Mouse (Mus musculus) MEL (cell line): ENCODE results near the gene Fbl. TPM values are rescaled to one million over a fixed set of nuclear protein-coding genes. Genes with fewer than 3 reads are reported as not detected.
A peak's percentile ranks its signal among the peaks of the same experiment; 100 is the strongest.

Source experiments
- DNase-seq: peaks from one replicate; pipeline ENCODE4 v3.0.0; 2011; ENCODE audit warnings: low read depth, low spot score
- H3K27ac ChIP-seq: 2 replicates; pipeline ENCODE4 v1.5.1; 2012; ENCODE audit warnings: low read depth, mild to moderate bottlenecking, control low read depth, low read length, moderate library complexity; ENCODE audit not compliant: control insufficient read depth
- H3K27me3 ChIP-seq, 2 experiments: fragments of 150-350 bp in 1 of 2; sonication (generic) in 1 of 2; 2 replicates each; pipeline ENCODE4 v1.6.1; 2012; ENCODE audit warnings: low read length in 2 of 2, mild to moderate bottlenecking in 2 of 2, improper control_type of control experiment in 1 of 2, moderate library complexity in 1 of 2; ENCODE audit not compliant: insufficient read depth in 2 of 2, control insufficient read depth in 1 of 2
- H3K36me3 ChIP-seq, 2 experiments: 2 replicates each; pipeline ENCODE4 v1.6.1; 2012 to 2014; ENCODE audit warnings: low read length in 2 of 2, improper control_type of control experiment in 1 of 2, inconsistent platforms in 1 of 2, mild to moderate bottlenecking in 1 of 2; ENCODE audit not compliant: insufficient read depth in 2 of 2, control insufficient read depth in 1 of 2
- H3K4me1 ChIP-seq, 2 experiments: fragments of 150-350 bp in 1 of 2; sonication (generic) in 1 of 2; 2 replicates each; pipeline ENCODE4 v1.6.1; 2012; ENCODE audit warnings: low read length in 2 of 2, improper control_type of control experiment in 1 of 2, mild to moderate bottlenecking in 1 of 2; ENCODE audit not compliant: insufficient read depth in 2 of 2, control insufficient read depth in 1 of 2
- H3K4me3 ChIP-seq, 2 experiments: fragments of 150-350 bp in 1 of 2; sonication (generic) in 1 of 2; 2 replicates each; pipeline ENCODE4 v1.5.1; 2012; ENCODE audit warnings: low read depth in 2 of 2, low read length in 2 of 2, mild to moderate bottlenecking in 2 of 2, moderate library complexity in 2 of 2, control low read depth in 1 of 2, improper control_type of control experiment in 1 of 2; ENCODE audit not compliant: control insufficient read depth in 1 of 2, insufficient read depth in 1 of 2
- H3K79me2 ChIP-seq: 2 replicates; pipeline ENCODE4 v1.6.1; 2012; ENCODE audit warnings: mild to moderate bottlenecking, low read length, moderate library complexity; ENCODE audit not compliant: control insufficient read depth, poor library complexity, insufficient read depth
- H3K9ac ChIP-seq: 2 replicates; pipeline ENCODE4 v1.6.1; 2012; ENCODE audit warnings: low read depth, mild to moderate bottlenecking, control low read depth, low read length, moderate library complexity; ENCODE audit not compliant: control insufficient read depth, poor library complexity, severe bottlenecking
- H3K9me3 ChIP-seq: fragments of 150-350 bp; sonication (generic); replicated peaks from 2 replicates; pipeline ENCODE4 v1.6.1; 2012; ENCODE audit warnings: mild to moderate bottlenecking, low read length, improper control_type of control experiment, moderate library complexity; ENCODE audit not compliant: insufficient read depth
- BHLHE40 ChIP-seq: IDR thresholded peaks from 2 replicates; pipeline ENCODE4 v1.6.1; 2012; ENCODE audit warnings: low read depth, mild to moderate bottlenecking, inconsistent platforms, low read length, improper control_type of control experiment, borderline replicate concordance
- CHD1 ChIP-seq: IDR thresholded peaks from 2 replicates; pipeline ENCODE4 v1.6.1; 2012; ENCODE audit warnings: low read depth, mild to moderate bottlenecking, inconsistent platforms, low read length, improper control_type of control experiment
- CTCF ChIP-seq, 3 experiments: IDR thresholded peaks in 2 of 3; conservative IDR thresholded peaks in 1 of 3; 2 replicates each; pipeline ENCODE4 v1.5.1; 2011 to 2012; ENCODE audit warnings: low read length in 3 of 3, low read depth in 2 of 3, mild to moderate bottlenecking in 2 of 3, improper control_type of control experiment in 1 of 3, inconsistent platforms in 1 of 3, mixed read lengths in 1 of 3, moderate library complexity in 1 of 3; ENCODE audit not compliant: control insufficient read depth in 1 of 3, insufficient read depth in 1 of 3, poor library complexity in 1 of 3, severe bottlenecking in 1 of 3
- E2F4 ChIP-seq: IDR thresholded peaks from 2 replicates; pipeline ENCODE4 v1.6.1; 2011; ENCODE audit warnings: low read depth, low read length, improper control_type of control experiment, borderline replicate concordance
- ELF1 ChIP-seq: IDR thresholded peaks from 2 replicates; pipeline ENCODE4 v1.6.1; 2014; ENCODE audit warnings: low read depth, mild to moderate bottlenecking, inconsistent platforms, low read length, improper control_type of control experiment, moderate library complexity
- EP300 ChIP-seq, 2 experiments: IDR thresholded peaks; 2 replicates each; pipeline ENCODE4 v1.6.1; 2011; ENCODE audit warnings: improper control_type of control experiment in 2 of 2, low read length in 2 of 2, low read depth in 1 of 2, mild to moderate bottlenecking in 1 of 2
- ETS1 ChIP-seq: IDR thresholded peaks from 2 replicates; pipeline ENCODE4 v1.6.1; 2012; ENCODE audit warnings: low read depth, mild to moderate bottlenecking, inconsistent platforms, low read length, improper control_type of control experiment, moderate library complexity
- GABPA ChIP-seq: IDR thresholded peaks from 2 replicates; pipeline ENCODE4 v1.6.1; 2012; ENCODE audit warnings: low read depth, mild to moderate bottlenecking, inconsistent platforms, low read length, improper control_type of control experiment, moderate library complexity
- GATA1 ChIP-seq: IDR thresholded peaks from 2 replicates; pipeline ENCODE4 v1.6.1; 2011; ENCODE audit warnings: low read depth, low read length, improper control_type of control experiment
- HCFC1 ChIP-seq: IDR thresholded peaks from 2 replicates; pipeline ENCODE4 v1.6.1; 2012; ENCODE audit warnings: low read depth, mild to moderate bottlenecking, inconsistent platforms, low read length, improper control_type of control experiment, moderate library complexity
- JUND ChIP-seq: IDR thresholded peaks from 2 replicates; pipeline ENCODE4 v1.6.1; 2011; ENCODE audit warnings: low read depth, mild to moderate bottlenecking, improper control_type of control experiment, low read length
- KAT2A ChIP-seq: conservative IDR thresholded peaks from 2 replicates; pipeline ENCODE4 v1.6.1; 2012; ENCODE audit warnings: low read depth, low read length, improper control_type of control experiment, inconsistent platforms
- MAFK ChIP-seq: IDR thresholded peaks from 2 replicates; pipeline ENCODE4 v1.6.1; 2011; ENCODE audit warnings: low read depth, mild to moderate bottlenecking, low read length, improper control_type of control experiment, borderline replicate concordance
- MAX ChIP-seq: IDR thresholded peaks from 2 replicates; pipeline ENCODE4 v1.6.1; 2011; ENCODE audit warnings: low read length, improper control_type of control experiment
- MAZ ChIP-seq: IDR thresholded peaks from 2 replicates; pipeline ENCODE4 v1.6.1; 2012; ENCODE audit warnings: low read depth, mild to moderate bottlenecking, inconsistent platforms, low read length, improper control_type of control experiment
- MEF2A ChIP-seq: IDR thresholded peaks from 2 replicates; pipeline ENCODE4 v1.6.1; 2014; ENCODE audit warnings: low read depth, mild to moderate bottlenecking, inconsistent platforms, low read length, improper control_type of control experiment; ENCODE audit not compliant: poor library complexity, insufficient replicate concordance, severe bottlenecking; ENCODE audit errors: extremely low read depth
- MXI1 ChIP-seq: IDR thresholded peaks from 2 replicates; pipeline ENCODE4 v1.6.1; 2011; ENCODE audit warnings: mild to moderate bottlenecking, low read depth, low read length, improper control_type of control experiment
- MYB ChIP-seq: IDR thresholded peaks from 2 replicates; pipeline ENCODE4 v1.6.1; 2011; ENCODE audit warnings: mild to moderate bottlenecking, low read depth, low read length, improper control_type of control experiment
- MYC ChIP-seq: IDR thresholded peaks from 2 replicates; pipeline ENCODE4 v1.6.1; 2011; ENCODE audit warnings: low read depth, mild to moderate bottlenecking, low read length, improper control_type of control experiment, moderate library complexity
- NRF1 ChIP-seq: IDR thresholded peaks from 2 replicates; pipeline ENCODE4 v1.6.1; 2014; ENCODE audit warnings: low read depth, mild to moderate bottlenecking, inconsistent platforms, low read length, improper control_type of control experiment, moderate library complexity; ENCODE audit not compliant: poor library complexity, insufficient read depth, severe bottlenecking
- POLR2A ChIP-seq, 2 experiments: IDR thresholded peaks; 2 replicates each; pipeline ENCODE4 v1.6.1; 2011 to 2012; ENCODE audit warnings: low read length in 2 of 2, mild to moderate bottlenecking in 2 of 2, control low read depth in 1 of 2, improper control_type of control experiment in 1 of 2, low read depth in 1 of 2, moderate library complexity in 1 of 2; ENCODE audit not compliant: control insufficient read depth in 1 of 2, insufficient read depth in 1 of 2, poor library complexity in 1 of 2
- POLR2AphosphoS2 ChIP-seq: IDR thresholded peaks from 2 replicates; pipeline ENCODE4 v1.6.1; 2011; ENCODE audit warnings: low read length, improper control_type of control experiment
- POLR2AphosphoS5 ChIP-seq: IDR thresholded peaks from 2 replicates; pipeline ENCODE4 v1.6.1; 2012; ENCODE audit warnings: low read depth, borderline replicate concordance, mild to moderate bottlenecking, inconsistent platforms, low read length, moderate library complexity, mixed read lengths
- RAD21 ChIP-seq: IDR thresholded peaks from 2 replicates; pipeline ENCODE4 v1.6.1; 2011; ENCODE audit warnings: mild to moderate bottlenecking, low read depth, low read length, improper control_type of control experiment
- SMC3 ChIP-seq: IDR thresholded peaks from 2 replicates; pipeline ENCODE4 v1.6.1; 2011; ENCODE audit warnings: low read depth, low read length, improper control_type of control experiment
- TAL1 ChIP-seq: IDR thresholded peaks from 2 replicates; pipeline ENCODE4 v1.6.1; 2012; ENCODE audit warnings: mild to moderate bottlenecking, inconsistent platforms, low read length, moderate library complexity, mixed read lengths
- TBP ChIP-seq: IDR thresholded peaks from 2 replicates; pipeline ENCODE4 v1.8.0; 2011; ENCODE audit warnings: low read depth, low read length, improper control_type of control experiment
- TCF12 ChIP-seq: IDR thresholded peaks from 2 replicates; pipeline ENCODE4 v1.6.1; 2014; ENCODE audit warnings: low read depth, mild to moderate bottlenecking, inconsistent platforms, low read length, improper control_type of control experiment, moderate library complexity
- UBTF ChIP-seq: IDR thresholded peaks from 2 replicates; pipeline ENCODE4 v1.6.1; 2012; ENCODE audit warnings: low read depth, mild to moderate bottlenecking, inconsistent platforms, low read length, improper control_type of control experiment, moderate library complexity, borderline replicate concordance; ENCODE audit not compliant: insufficient read depth
- USF1 ChIP-seq: IDR thresholded peaks from 2 replicates; pipeline ENCODE4 v1.6.1; 2014; ENCODE audit warnings: low read depth, mild to moderate bottlenecking, inconsistent platforms, low read length, improper control_type of control experiment, moderate library complexity
- USF2 ChIP-seq, 2 experiments: IDR thresholded peaks; 2 replicates each; pipeline ENCODE4 v1.6.1; 2011 to 2012; ENCODE audit warnings: improper control_type of control experiment in 2 of 2, low read length in 2 of 2, borderline replicate concordance in 1 of 2, inconsistent platforms in 1 of 2, low read depth in 1 of 2, mild to moderate bottlenecking in 1 of 2; ENCODE audit not compliant: insufficient read depth in 1 of 2
- ZC3H11A ChIP-seq: IDR thresholded peaks from 2 replicates; pipeline ENCODE4 v1.6.1; 2012; ENCODE audit warnings: low read depth, mild to moderate bottlenecking, inconsistent platforms, low read length, improper control_type of control experiment
- ZKSCAN1 ChIP-seq: IDR thresholded peaks from 2 replicates; pipeline ENCODE4 v1.6.1; 2012; ENCODE audit warnings: low read depth, mild to moderate bottlenecking, inconsistent platforms, low read length, improper control_type of control experiment, moderate library complexity
- ZMIZ1 ChIP-seq: IDR thresholded peaks from 2 replicates; pipeline ENCODE4 v1.6.1; 2012; ENCODE audit warnings: low read depth, mild to moderate bottlenecking, inconsistent platforms, low read length, improper control_type of control experiment, moderate library complexity
- ZNF384 ChIP-seq: IDR thresholded peaks from 2 replicates; pipeline ENCODE4 v1.6.1; 2012; ENCODE audit warnings: low read depth, mild to moderate bottlenecking, inconsistent platforms, low read length, improper control_type of control experiment
- polyA plus RNA-seq, 2 experiments: library from polyadenylated mRNA; stranded (reverse) in 1 of 2; unstranded in 1 of 2; fragments of >175 nt in 1 of 2; fragments of >200 nt in 1 of 2; gene quantifications; 2 replicates each; pipeline versions ENCODE4 v1.2.1 to v1.2.4; 2012; ENCODE audit warnings: low replicate concordance in 2 of 2, low read depth in 1 of 2; ENCODE audit not compliant: insufficient read length in 2 of 2, insufficient read depth in 1 of 2, missing spikeins in 1 of 2
- total RNA-seq: library from RNA; depleted of rRNA; stranded (reverse); fragments of 300-350 nt; gene quantifications from 2 replicates; pipeline ENCODE4 v1.2.3, GENCODE M21; 2012

Fbl gene
- total and polyA plus RNA-seq, 3 experiments = 262 to 819 TPM; not detected in 1

- Histone ChIP-seq H3K79me2 (peaks cover 44% of the 10 kb centered on the region), H3K27me3 (no peaks in the 10 kb centered on the region), H3K27ac (peak overlapping the region; percentile 91), H3K36me3 (peaks cover 2 to 16% of the 10 kb centered on the region in 2 experiments), H3K4me3 (peak overlapping the region; percentile 77 to 98), H3K9me3 (no peaks in the 10 kb centered on the region), H3K9ac (peak overlapping the region; percentile 96), H3K4me1 (peaks cover 0 to 27% of the 10 kb centered on the region in 2 experiments; a peak in 3 of 4 replicates)
- DNase-seq = peak; percentile 94
- TF ChIP-seq HCFC1 = peak; percentile 56
- peak; percentile 60 for TF ChIP-seq RAD21
- TF ChIP-seq MAFK = no peak
- TF ChIP-seq MYB = no peak
- TF ChIP-seq POLR2AphosphoS5 = no peak
- peak in 1 of 2 experiments; percentile 53; a peak in 2 of 4 replicates for TF ChIP-seq POLR2A (IDR thresholded peaks at IDR 0.05; ENCODE audit: control insufficient read depth in 1 of 2, insufficient read depth in 1 of 2, low read depth in 1 of 2, low read length in 2 of 2, poor library complexity in 1 of 2)
- no peak for TF ChIP-seq TAL1
- TF ChIP-seq BHLHE40 = no peak
- no peak for TF ChIP-seq E2F4
- TF ChIP-seq TCF12 = peak; percentile 49
- TF ChIP-seq MAZ = no peak
- TF ChIP-seq GATA1 = peak; percentile 87
- no peak for TF ChIP-seq USF1
- TF ChIP-seq MXI1 = no peak
- TF ChIP-seq KAT2A = no peak
- no peak for TF ChIP-seq ELF1
- no peak for TF ChIP-seq MYC
- peak; percentile 78 to 91 (median 89) for TF ChIP-seq CTCF (IDR thresholded peaks at IDR 0.05 in 2 of 3, conservative IDR thresholded peaks at IDR 0.05 in 1 of 3; ENCODE audit: control insufficient read depth in 1 of 3, insufficient read depth in 1 of 3, low read depth in 2 of 3, low read length in 3 of 3, poor library complexity in 1 of 3, severe bottlenecking in 1 of 3)
- 0 out of 2 replicates have a peak, but pooled peaks have one; percentile 52 for TF ChIP-seq MAX
- TF ChIP-seq ZKSCAN1 = no peak
- peak; percentile 83 for TF ChIP-seq TBP
- no peak for TF ChIP-seq JUND
- no peak for TF ChIP-seq MEF2A
- no peak for TF ChIP-seq ZMIZ1
- no peak for TF ChIP-seq POLR2AphosphoS2
- 0 out of 4 replicates have a peak, but pooled peaks of 1 of the 2 experiments have one; percentile 45 for TF ChIP-seq EP300 (IDR thresholded peaks at IDR 0.05; ENCODE audit: low read depth in 1 of 2, low read length in 2 of 2)
- no peak for TF ChIP-seq GABPA
- TF ChIP-seq ZNF384 = no peak
- peak; percentile 34; the same call in 1 of the 2 replicates for TF ChIP-seq ZC3H11A
- peak; percentile 58 for TF ChIP-seq ETS1
- TF ChIP-seq SMC3 = peak; percentile 76
- no peak for TF ChIP-seq NRF1
- TF ChIP-seq USF2 (IDR thresholded peaks at IDR 0.05; ENCODE audit: borderline replicate concordance in 1 of 2, insufficient read depth in 1 of 2, low read depth in 1 of 2, low read length in 2 of 2) = no peak
- TF ChIP-seq UBTF = no peak
- no peak for TF ChIP-seq CHD1
Observed at GRCm38 (mm10) chr7:28168320-28169115, 992 bp upstream of the Fbl start.
